Mouse (Mus musculus): ENCODE results near the gene Myl7. TPM values are rescaled to one million over a fixed set of nuclear protein-coding genes. Genes with fewer than 3 reads are reported as not detected.

Myl7 gene
- polyA plus RNA-seq, 3 experiments from 2014 or later = not detected

DNA sequence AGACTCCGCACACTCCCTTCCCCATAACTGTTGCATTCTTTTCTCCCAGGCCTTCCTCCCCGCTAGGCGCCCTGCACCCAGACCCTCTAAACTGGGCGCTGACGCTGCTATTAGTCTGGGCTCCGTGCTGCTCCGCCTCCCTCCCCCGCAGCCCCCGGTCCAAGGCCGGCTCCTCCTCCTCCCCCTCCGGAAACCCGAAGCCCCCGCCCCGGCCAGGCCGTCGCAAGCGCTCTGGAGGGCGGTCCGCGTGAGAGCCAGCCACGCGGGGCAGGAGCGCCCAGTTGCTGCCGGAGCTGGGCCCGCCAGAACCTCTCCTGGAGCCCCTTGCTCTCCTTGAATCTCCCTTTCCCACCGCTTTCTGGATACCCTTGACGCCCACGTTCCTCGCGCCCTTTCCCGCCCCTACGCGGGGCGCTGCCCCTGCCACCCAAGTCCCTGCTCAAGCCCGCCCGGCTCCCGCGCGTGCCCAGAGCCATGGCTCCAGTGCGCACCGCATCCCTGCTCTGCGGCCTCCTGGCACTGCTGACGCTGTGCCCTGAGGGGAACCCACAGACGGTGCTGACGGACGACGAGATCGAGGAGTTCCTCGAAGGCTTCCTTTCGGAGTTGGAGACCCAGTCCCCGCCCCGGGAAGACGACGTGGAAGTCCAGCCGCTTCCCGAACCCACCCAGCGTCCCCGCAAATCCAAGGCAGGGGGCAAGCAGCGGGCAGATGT lies 36.7 kb downstream of the Myl7 start, which contains the start of gene Aebp1:
TSS of gene Aebp1 (plus strand) at position 270 of the 716 bp plus-strand sequence.
- ATAC-seq = peak; percentile 46

- ATAC-seq = no peak
Measured at GRCm38 (mm10) chr11:5860639-5861038, 37.9 kb downstream of the Myl7 start.

DNA sequence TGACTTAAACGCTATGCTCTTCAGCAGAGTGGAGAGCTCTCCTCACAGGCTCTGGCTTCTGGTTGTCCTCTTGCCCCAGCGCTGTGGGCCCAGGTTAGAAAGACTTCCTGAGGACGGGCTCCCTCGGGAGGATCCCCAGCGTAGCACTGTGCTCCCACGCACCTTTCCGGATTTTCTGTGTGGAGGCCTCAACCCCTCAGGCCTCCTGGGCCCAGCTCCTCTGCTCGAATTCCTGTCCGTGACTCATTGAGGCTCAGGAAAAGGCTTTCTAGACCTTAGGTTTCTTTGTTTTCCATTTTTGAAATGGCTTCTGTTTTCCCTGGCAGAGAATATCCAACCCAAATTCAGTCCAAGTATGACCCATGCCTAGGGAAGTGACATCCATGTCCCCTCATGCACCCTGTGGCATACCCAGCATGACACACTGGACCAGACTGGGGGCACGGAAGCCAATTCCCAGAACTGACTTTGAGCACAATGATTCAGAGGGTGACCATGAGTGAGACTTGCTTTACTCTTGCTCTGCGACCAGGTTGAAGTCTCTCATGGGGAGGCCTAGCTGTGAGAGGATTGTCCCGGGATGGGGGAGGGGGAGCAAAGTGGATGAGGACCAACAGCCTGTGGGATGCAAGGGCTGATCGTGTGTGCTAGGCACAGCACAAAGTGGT lies 38.6 kb downstream of the Myl7 start:
- ATAC-seq = no peak

DNA sequence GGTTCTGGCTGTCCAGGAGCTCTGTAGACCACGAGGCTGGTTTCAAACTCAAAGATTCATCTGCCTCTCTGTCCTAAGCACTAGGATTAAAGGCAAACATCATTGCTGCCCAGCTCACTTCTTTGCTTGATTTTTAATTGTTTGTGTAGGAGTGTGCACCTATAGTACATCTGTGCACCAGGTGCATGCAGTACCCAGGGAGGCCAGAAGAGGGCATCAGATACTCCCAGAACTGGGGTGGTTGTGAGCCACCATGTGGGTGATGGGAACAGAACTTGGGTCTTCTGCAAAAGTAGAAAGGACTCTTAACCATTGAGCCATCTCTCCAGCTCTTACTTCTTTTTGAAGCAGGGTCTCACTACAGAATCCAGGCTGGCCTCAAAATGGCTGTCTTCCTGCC lies 39.9 kb downstream of the Myl7 start:
- no peak for ATAC-seq

GRCm38 (mm10) chr11:5856479-5857130 lies 42.0 kb downstream of the Myl7 start:
- ATAC-seq = no peak

DNA sequence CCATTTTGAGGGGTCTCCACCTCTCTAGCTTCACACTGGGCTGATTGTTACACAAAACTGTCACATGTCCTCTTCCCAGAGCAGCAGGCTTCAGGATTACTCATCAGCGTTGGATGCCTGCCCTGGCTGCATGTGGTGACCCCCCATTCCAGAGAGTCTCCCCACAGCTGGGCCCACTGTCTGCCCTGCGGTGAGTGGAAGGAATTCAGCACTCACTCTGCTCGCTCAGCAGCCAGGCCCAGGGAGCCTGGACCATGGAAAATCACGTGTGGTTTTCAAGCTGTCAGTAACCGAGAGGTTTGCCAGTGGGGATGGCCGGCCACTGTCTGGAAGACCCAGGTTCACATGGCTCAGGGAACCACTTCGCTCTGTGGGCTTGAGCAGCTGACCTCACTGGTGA lies 42.7 kb downstream of the Myl7 start:
- ATAC-seq = no peak

- no peak for ATAC-seq
Measured at GRCm38 (mm10) chr11:5855481-5855880, 43.1 kb downstream of the Myl7 start.

GRCm38 (mm10) chr11:5852314-5852713 lies 46.3 kb downstream of the Myl7 start:
- ATAC-seq = no peak

GRCm38 (mm10) chr11:5851021-5851736 lies 47.4 kb downstream of the Myl7 start:
- no peak for ATAC-seq

GRCm38 (mm10) chr11:5850452-5850851 lies 48.1 kb downstream of the Myl7 start:
- ATAC-seq = no peak

- ATAC-seq = no peak
Measured at GRCm38 (mm10) chr11:5849316-5849715, 49.3 kb downstream of the Myl7 start.

DNA sequence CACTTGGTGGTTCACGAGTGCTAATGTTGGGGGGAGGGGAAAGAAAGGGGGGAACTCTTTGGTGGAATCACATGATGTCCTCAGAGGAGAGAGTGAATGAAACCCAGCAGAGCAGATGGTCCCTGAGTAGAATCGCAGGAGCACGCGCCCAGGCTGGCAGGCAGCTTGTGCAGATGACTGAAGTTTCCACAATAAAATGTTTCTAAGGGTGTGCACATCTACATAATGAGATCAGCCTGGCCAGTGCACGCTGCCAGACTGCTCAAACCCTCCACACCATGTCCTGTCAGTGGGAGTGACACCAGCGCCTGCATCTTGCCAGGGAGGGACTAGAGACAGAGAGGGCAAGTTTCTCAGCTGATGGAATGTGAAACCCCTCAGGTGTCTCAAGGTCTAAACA lies 49.8 kb downstream of the Myl7 start:
- no peak for ATAC-seq

DNA sequence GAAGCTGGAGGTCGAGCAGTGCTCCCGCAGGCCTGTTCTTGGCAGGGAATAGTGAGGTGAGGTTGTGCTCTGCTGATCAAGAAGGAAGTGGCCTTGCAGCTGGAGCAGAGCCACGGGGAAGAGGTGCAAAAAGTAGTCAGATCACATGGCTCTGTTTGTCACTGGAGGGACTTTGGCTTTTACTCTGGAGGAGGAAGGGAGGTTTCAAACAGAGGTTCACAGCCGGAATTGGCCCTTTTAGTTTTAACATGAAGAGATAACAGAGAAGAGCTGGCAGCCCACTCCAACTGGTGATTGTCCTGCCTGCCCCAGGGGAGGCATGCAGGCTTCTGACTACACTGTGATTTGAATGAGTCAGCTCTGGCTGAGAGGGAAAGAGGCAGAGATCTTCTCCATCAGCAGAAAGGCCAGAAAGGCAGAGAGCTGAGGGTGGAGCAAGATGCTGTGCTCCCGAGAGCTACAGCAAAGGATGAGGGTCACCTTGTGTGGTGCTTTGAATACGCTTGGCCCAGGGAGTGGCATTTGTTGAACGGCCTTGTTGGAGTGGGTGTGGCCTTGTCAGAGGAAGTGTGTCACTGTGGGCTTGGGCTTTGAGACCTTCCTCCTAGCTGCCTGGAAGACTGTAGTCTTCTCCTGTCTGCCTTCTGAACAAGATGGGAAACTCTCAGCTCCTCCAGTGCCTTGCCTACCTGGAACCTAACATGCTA lies 51.8 kb downstream of the Myl7 start:
- ATAC-seq = no peak

Other genes starting within 250 kb of the Myl7 start
- 10 to 100 TPM; 32.6 to 72.2 (median 48.1) TPM for gene Mrps24, start 183.1 kb downstream of the Myl7 start, polyA plus RNA-seq (2017; shearing (Covaris generic))
- 1 to 10 TPM; 4.8 to 7.2 (median 6.3) TPM for gene Urgcp, start 136.4 kb downstream of the Myl7 start, polyA plus RNA-seq (2017; shearing (Covaris generic))
- gene Dbnl, start 110.3 kb downstream of the Myl7 start, polyA plus RNA-seq (2017; shearing (Covaris generic)) = 100 to 1,000 TPM; 127 to 153 (median 139) TPM
- 1 to 10 TPM; 1.6 to 2.3 (median 2.3) TPM for gene Pgam2, start 95.0 kb downstream of the Myl7 start, polyA plus RNA-seq (2017; shearing (Covaris generic))
- gene Polm, start 60.8 kb downstream of the Myl7 start, polyA plus RNA-seq (2017; shearing (Covaris generic)) = 10 to 100 TPM; 15.9 to 27.5 (median 21.3) TPM
- gene Aebp1, start 36.8 kb downstream of the Myl7 start, polyA plus RNA-seq (2017; shearing (Covaris generic)) = under 1 TPM in 2 of 3 experiments, not detected in 1; 0.13 to 0.90 TPM
- gene Pold2, start 20.5 kb downstream of the Myl7 start, polyA plus RNA-seq (2017; shearing (Covaris generic)) = 10 to 100 TPM; 22.6 to 33.0 (median 30.2) TPM
- gene Gck, start 51.3 kb upstream of the Myl7 start, polyA plus RNA-seq (2017; shearing (Covaris generic)) = not detected
- 10 to 100 TPM; 26.3 to 31.4 (median 27.1) TPM for gene Ykt6, start 56.9 kb upstream of the Myl7 start, polyA plus RNA-seq (2017; shearing (Covaris generic))
- gene Camk2b, start 167.6 kb upstream of the Myl7 start, polyA plus RNA-seq (2017; shearing (Covaris generic)) = 10 to 100 TPM in 2 of 3 experiments, 1 to 10 TPM in 1; 5.3 to 16.7 (median 11.0) TPM